Mouse (Mus musculus) brain, embryonic 14.5 days (tissue): ENCODE measurements around the gene Erbb4.

Source experiments
- CTCF ChIP-seq: fragments of 200-500 bp; IDR thresholded peaks from 2 replicates; pipeline ENCODE4 v1.5.1; 2012; ENCODE audit warnings: inconsistent platforms, mild to moderate bottlenecking, moderate library complexity, borderline replicate concordance; ENCODE audit not compliant: insufficient read depth, insufficient read length; ENCODE audit errors: extremely low read depth
- POLR2A ChIP-seq: fragments of 200-500 bp; IDR thresholded peaks from 2 replicates; pipeline ENCODE4 v1.6.1; 2012; ENCODE audit warnings: mild to moderate bottlenecking, inconsistent platforms, borderline replicate concordance; ENCODE audit not compliant: poor library complexity, insufficient read depth, insufficient read length, severe bottlenecking; ENCODE audit errors: extremely low read depth

DNA sequence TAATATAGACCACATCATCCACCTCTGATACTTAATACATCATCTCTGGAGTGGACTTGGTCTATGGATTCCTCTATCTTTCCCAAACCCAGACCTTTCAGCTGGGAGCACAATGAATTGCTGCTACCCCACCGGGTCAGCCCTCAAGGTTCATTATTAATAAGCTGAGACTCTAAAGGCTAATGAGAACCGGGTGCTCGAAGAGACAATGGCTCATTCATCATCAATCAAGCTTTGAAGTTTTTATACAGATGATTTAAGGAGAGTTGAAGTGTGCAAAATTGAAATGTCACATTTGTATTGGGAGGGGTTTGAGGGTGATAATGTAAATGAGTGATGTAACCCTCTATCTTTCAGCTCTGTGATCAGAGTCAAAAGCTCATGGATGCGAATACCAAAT lies 706.7 kb downstream of the Erbb4 start:
- TF ChIP-seq CTCF (no peak), POLR2A (no peak)
